Mouse (Mus musculus) lung, adult 2 months (tissue): ENCODE results near the gene Edn1.

Experiments used
- CTCF ChIP-seq: fragments of 200-500 bp; IDR thresholded peaks from 2 replicates; pipeline ENCODE4 v1.5.1; 2011; ENCODE audit warnings: mild to moderate bottlenecking, low read length, control low read depth; ENCODE audit not compliant: insufficient read depth
- POLR2A ChIP-seq: fragments of 200-500 bp; IDR thresholded peaks from 2 replicates; pipeline ENCODE4 v1.6.1; 2011; ENCODE audit warnings: low read depth, mild to moderate bottlenecking, control low read depth, low read length, borderline replicate concordance; ENCODE audit errors: extremely low read depth

DNA sequence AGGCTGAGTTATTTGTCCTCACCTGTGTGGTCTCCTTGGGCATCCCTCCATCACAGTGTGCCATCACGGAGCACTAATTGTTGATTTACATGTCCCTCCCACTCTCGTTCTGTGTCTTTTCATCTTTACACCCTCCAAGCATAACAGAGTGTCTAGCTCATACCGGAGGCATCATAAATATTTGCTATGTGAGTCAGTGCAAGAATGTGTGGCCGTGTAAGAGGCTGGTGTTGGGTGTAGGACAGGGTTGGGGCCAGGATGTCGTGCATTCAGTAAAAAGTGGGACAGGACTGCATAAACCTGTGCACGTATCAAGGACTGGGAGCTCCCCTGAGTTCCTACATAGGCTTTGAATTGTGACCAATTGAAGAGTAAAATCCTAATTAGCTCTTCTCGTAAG is 50.4 kb downstream of the Edn1 start:
- TF ChIP-seq POLR2A: no peak
- no peak for TF ChIP-seq CTCF
